Mouse (Mus musculus) midbrain, embryonic 16.5 days (tissue): ENCODE measurements around the gene Cks2. TPM values are rescaled to one million over a fixed set of nuclear protein-coding genes. Genes with fewer than 3 reads are reported as not detected.

Experiments used
- polyA plus RNA-seq: library from polyadenylated mRNA; unstranded; fragments of >200 nt; fragmentation: Nextera tagmentation; extraction: Ambion mirVana; gene quantifications from 2 replicates; pipeline ENCODE4 v1.2.1, GENCODE M21; 2015

Gene Cks2
- polyA plus RNA-seq, 1 experiment from 2014 or later, result 26.3 TPM

Other genes with a start within 250 kb of the Cks2 start
- gene S1pr3, start 236.6 kb upstream of the Cks2 start, polyA plus RNA-seq, result 11.9 and 14.6 TPM in 2 replicates
- 7.2 and 8.3 TPM in 2 replicates for gene Shc3, start 75.8 kb upstream of the Cks2 start, polyA plus RNA-seq
- 29.4 and 33.6 TPM in 2 replicates for gene Secisbp2, start 6.5 kb downstream of the Cks2 start, polyA plus RNA-seq
- gene Sema4d, start 148.5 kb downstream of the Cks2 start, polyA plus RNA-seq, result 15.4 and 16.7 TPM in 2 replicates
- gene Gadd45g, start 201.4 kb downstream of the Cks2 start, polyA plus RNA-seq, result 44.2 and 45.5 TPM in 2 replicates